9 mouse cellular contexts compared by ENCODE assay signal in genomic region chr5:12562204-12562603, GRCm38 (mm10).
DNase-seq lines count a peak whose midpoint lies in the region; ATAC-seq and TF ChIP-seq lines count a peak whose summit lies in the region.
"Had no signal": no experiment of that assay in that cellular context is flagged by ENCODE, and none has a peak within 500 bp of the region (broad histone marks: within the 10 kb centered on the region; RNA-seq: fewer than 3 reads in every experiment).

No protein-coding gene starts in this region.

- no peak overlapping the region for H3K27ac ChIP-seq in gastrocnemius, adult 2 months
- H3K27ac ChIP-seq: limb, embryonic 12.5 days had no signal

- peak; percentile 20 for DNase-seq in gastrocnemius, adult 2 months
- DNase-seq in gastrocnemius, postnatal 25 days, result no peak
- peak; percentile 87 for DNase-seq in brain, embryonic 14.5 days (ENCODE audit: low read depth)
- DNase-seq in hindlimb bud, embryonic 11.5 days (ENCODE audit: extremely low spot score, low read depth, low spot score), result peak; percentile 74
- DNase-seq in layer of hippocampus, postnatal 14 days (ENCODE audit: low spot score in 2 of 2), result peak; percentile 29 to 70
- DNase-seq in mesoderm, embryonic 11.5 days (ENCODE audit: low read depth, low spot score), result peak; percentile 77
- peak; percentile 36 for DNase-seq in skeletal muscle tissue, adult 2 months (ENCODE audit: low read depth, low spot score)

- no peak overlapping the region for H3K4me3 ChIP-seq in gastrocnemius, adult 2 months
- H3K4me3 ChIP-seq: limb, embryonic 12.5 days had no signal

- peak; percentile 49 for ATAC-seq in erythroid progenitor cell, adult 5-6 weeks (replicated peaks; ENCODE audit: low FRiP score, poor library complexity, severe bottlenecking)

- TF ChIP-seq POLR2A in brain, embryonic 14.5 days (IDR thresholded peaks at IDR 0.05; ENCODE audit: borderline replicate concordance, extremely low read depth, insufficient read depth, insufficient read length, poor library complexity, severe bottlenecking), result no peak

- peak; percentile 80 for TF ChIP-seq CTCF in gastrocnemius, adult 2 months (IDR thresholded peaks at IDR 0.05)
- peak; percentile 66; the same call in 1 of the 2 replicates for TF ChIP-seq CTCF in brain, embryonic 14.5 days (IDR thresholded peaks at IDR 0.05; ENCODE audit: borderline replicate concordance, extremely low read depth, insufficient read depth, insufficient read length)

- intact Hi-C loops in gastrocnemius, adult 2 months (cut with DNase I), result loop anchor here (1.0 to 5.0 kb wide), 2 partner anchors 1025 to 1067 kb away; no protein-coding TSS in a partner anchor
